15 mouse cellular contexts compared by ENCODE assay signal in the genomic region with DNA sequence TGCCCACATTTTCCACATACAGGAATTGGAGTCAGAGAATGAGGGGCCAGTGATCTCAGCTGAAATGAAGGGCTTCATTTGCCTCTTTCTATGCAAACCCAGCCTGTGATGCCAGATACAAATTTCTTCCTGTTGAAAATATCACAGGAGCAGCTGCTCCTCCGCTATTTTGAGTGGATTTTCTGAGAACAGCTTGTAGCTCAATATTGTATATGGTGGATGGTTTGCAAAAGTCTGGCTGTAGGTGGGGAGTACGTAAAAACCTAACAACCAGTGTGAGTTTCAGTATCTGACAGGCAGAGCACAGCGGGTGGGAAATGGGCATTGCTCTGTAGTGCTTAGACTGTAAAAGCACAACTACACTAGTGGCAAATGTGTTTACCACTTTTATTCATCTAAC.
DNase-seq lines count a peak whose midpoint lies in the region; ATAC-seq and TF ChIP-seq lines count a peak whose summit lies in the region.
"Had no signal": no experiment of that assay in that cellular context is flagged by ENCODE, and none has a peak within 500 bp of the region (broad histone marks: within the 10 kb centered on the region; RNA-seq: fewer than 3 reads in every experiment).

No protein-coding gene starts in this region.

- H3K36me3 ChIP-seq in hindbrain, postnatal 0 days (ENCODE audit: insufficient read depth, low read length) = no peaks in the 10 kb centered on the region
- H3K36me3 ChIP-seq: embryonic facial prominence, embryonic 12.5 days; G1E had no signal

- WGBS in hindbrain, postnatal 0 days = 69% methylated on average over 3 of the region's 3 CpGs

- H3K9ac ChIP-seq in hindbrain, postnatal 0 days (replicated peaks; ENCODE audit: low read length) = no peak overlapping the region
- H3K9ac ChIP-seq: embryonic facial prominence, embryonic 12.5 days had no signal

- H3K27ac ChIP-seq in hindbrain, postnatal 0 days = no peak overlapping the region
- H3K27ac ChIP-seq: embryonic facial prominence, embryonic 12.5 days had no signal

- no peak for ATAC-seq in hindbrain, postnatal 0 days

- intact Hi-C loops in left cerebral cortex, postnatal 4 days (cut with DNase I) = no loop called here
- intact Hi-C loops in left cerebral cortex, postnatal 25 days (cut with DNase I) = loop anchor here (5.0 kb wide), 2 partner anchors 120 to 545 kb away; no protein-coding TSS in a partner anchor

- TF ChIP-seq CTCF in hindbrain, postnatal 0 days (IDR thresholded peaks at IDR 0.05; ENCODE audit: low read depth) = no peak

- H3K4me2 ChIP-seq in hindbrain, postnatal 0 days (ENCODE audit: low read depth, low read length) = no peak overlapping the region
- H3K4me2 ChIP-seq: embryonic facial prominence, embryonic 12.5 days had no signal

- H3K9me3 ChIP-seq in hindbrain, postnatal 0 days (ENCODE audit: low read length) = no peaks in the 10 kb centered on the region
- H3K9me3 ChIP-seq: embryonic facial prominence, embryonic 12.5 days had no signal

- peak; percentile 54 for DNase-seq in left cerebral cortex, adult 11 months (ENCODE audit: low spot score)
- DNase-seq in left cerebral cortex, postnatal 4 days = no peak
- DNase-seq in layer of hippocampus, adult 9-10 months (ENCODE audit: low spot score) = peak; percentile 39
- peak; percentile 61 to 95 for DNase-seq in left cerebral cortex, postnatal 25 days (ENCODE audit: low spot score in 2 of 2)
- DNase-seq in adrenal gland, adult 8-10 months = no peak
- no peak for DNase-seq in hindbrain, postnatal 0 days (ENCODE audit: low spot score)
- no peak for DNase-seq in heart, postnatal 4 days
- DNase-seq in adrenal gland, adult 18-20 months (ENCODE audit: low spot score in 2 of 2) = no peak
- DNase-seq: cerebellum, adult 9-11 months; heart, adult 18-20 months; kidney, postnatal 14 days; thymus, adult 2 months had no signal

- H3K4me3 ChIP-seq in hindbrain, postnatal 0 days (ENCODE audit: low read length) = no peak overlapping the region
- H3K4me3 ChIP-seq: embryonic facial prominence, embryonic 12.5 days; myocyte had no signal

- no peaks in the 10 kb centered on the region for H3K27me3 ChIP-seq in hindbrain, postnatal 0 days (ENCODE audit: insufficient read depth, low read length)
- H3K27me3 ChIP-seq: embryonic facial prominence, embryonic 12.5 days had no signal

- H3K4me1 ChIP-seq in hindbrain, postnatal 0 days (ENCODE audit: insufficient read depth, low read length) = no peaks in the 10 kb centered on the region
- H3K4me1 ChIP-seq: embryonic facial prominence, embryonic 12.5 days had no signal

Comparison
In these comparisons a context has a peak if more than half of its experiments do, and no peak if none do; other contexts are left out.
1. DNase-seq: peak in left cerebral cortex, adult 11 months (single experiment), layer of hippocampus, adult 9-10 months (single experiment) and left cerebral cortex, postnatal 25 days (2 of 2); none in left cerebral cortex, postnatal 4 days (single experiment), adrenal gland, adult 8-10 months (single experiment), hindbrain, postnatal 0 days (single experiment), heart, postnatal 4 days (single experiment) and adrenal gland, adult 18-20 months (0 of 2).